Mouse (Mus musculus): ENCODE data around the gene Polr3gl. TPM values are rescaled to one million over a fixed set of nuclear protein-coding genes. Genes with fewer than 3 reads are reported as not detected.

Polr3gl gene
- polyA plus RNA-seq, 1 experiment from 2014 or later = 12.9 TPM

GRCm38 (mm10) chr3:96570643-96571042 lies 23.3 kb downstream of the Polr3gl start:
- no peaks in the 10 kb centered on the region for H3K36me3 ChIP-seq (replicated peaks; ENCODE audit: insufficient read depth, low read length)
- WGBS (ENCODE audit: insufficient replicate concordance) = 48% methylated on average over 7 of the region's 7 CpGs
- no peaks in the 10 kb centered on the region for H3K9me3 ChIP-seq (ENCODE audit: low read length)
- no peaks in the 10 kb centered on the region for H3K27me3 ChIP-seq (ENCODE audit: insufficient read depth, low read length)
- H3K4me2 ChIP-seq (ENCODE audit: low read depth, low read length) = no peak overlapping the region
- H3K27ac ChIP-seq (ENCODE audit: low read depth) = peak overlapping the region; percentile 85
- H3K4me1 ChIP-seq (ENCODE audit: insufficient read depth) = peaks cover 61% of the 10 kb centered on the region
- DNase-seq = no peak
- no peak overlapping the region for H3K4me3 ChIP-seq (ENCODE audit: low read depth, low read length)
- TF ChIP-seq EP300 (IDR thresholded peaks at IDR 0.05; ENCODE audit: low read depth) = no peak
- no peak for TF ChIP-seq CTCF (IDR thresholded peaks at IDR 0.05; ENCODE audit: low read depth)
- no peak for ATAC-seq
- no peak overlapping the region for H3K9ac ChIP-seq (replicated peaks)

GRCm38 (mm10) chr3:96569966-96570605 lies 23.9 kb downstream of the Polr3gl start:
- TF ChIP-seq EP300 (IDR thresholded peaks at IDR 0.05; ENCODE audit: low read depth) (no peak), CTCF (IDR thresholded peaks at IDR 0.05; ENCODE audit: low read depth) (no peak)
- Histone ChIP-seq H3K27me3 (ENCODE audit: insufficient read depth, low read length) (no peaks in the 10 kb centered on the region), H3K9ac (replicated peaks) (no peak overlapping the region), H3K36me3 (replicated peaks; ENCODE audit: insufficient read depth, low read length) (no peaks in the 10 kb centered on the region), H3K9me3 (ENCODE audit: low read length) (no peaks in the 10 kb centered on the region), H3K27ac (ENCODE audit: low read depth) (peak overlapping the region; percentile 85), H3K4me1 (ENCODE audit: insufficient read depth) (peaks cover 59% of the 10 kb centered on the region), H3K4me3 (ENCODE audit: low read depth, low read length) (no peak overlapping the region), H3K4me2 (ENCODE audit: low read depth, low read length) (no peak overlapping the region; the same call in 1 of the 2 replicates)
- ATAC-seq (0 out of 2 replicates have a peak, but pooled peaks have one; percentile 22), DNase-seq (no peak)
- 71% methylated on average over 11 of the region's 11 CpGs for WGBS (ENCODE audit: insufficient replicate concordance)

GRCm38 (mm10) chr3:96569506-96569905 lies 24.5 kb downstream of the Polr3gl start:
- 89% methylated on average over 13 of the region's 13 CpGs for WGBS (ENCODE audit: insufficient replicate concordance)
- H3K9me3 ChIP-seq (ENCODE audit: low read length) = no peaks in the 10 kb centered on the region
- no peak overlapping the region for H3K4me2 ChIP-seq (ENCODE audit: low read depth, low read length)
- no peak overlapping the region for H3K4me3 ChIP-seq (ENCODE audit: low read depth, low read length)
- no peak overlapping the region for H3K9ac ChIP-seq (replicated peaks)
- no peaks in the 10 kb centered on the region for H3K36me3 ChIP-seq (replicated peaks; ENCODE audit: insufficient read depth, low read length)
- TF ChIP-seq EP300 (IDR thresholded peaks at IDR 0.05; ENCODE audit: low read depth) (no peak), CTCF (IDR thresholded peaks at IDR 0.05; ENCODE audit: low read depth) (no peak)
- ATAC-seq = no peak
- peaks cover 59% of the 10 kb centered on the region for H3K4me1 ChIP-seq (ENCODE audit: insufficient read depth)
- H3K27ac ChIP-seq (ENCODE audit: low read depth) = peak overlapping the region; percentile 85; the same call in 1 of the 2 replicates
- no peak for DNase-seq
- H3K27me3 ChIP-seq (ENCODE audit: insufficient read depth, low read length) = no peaks in the 10 kb centered on the region

- no peak overlapping the region for H3K9ac ChIP-seq (replicated peaks)
- no peaks in the 10 kb centered on the region for H3K9me3 ChIP-seq (ENCODE audit: low read length)
- ATAC-seq (no peak), DNase-seq (no peak)
- H3K4me1 ChIP-seq (ENCODE audit: insufficient read depth) = peaks cover 62% of the 10 kb centered on the region
- H3K4me2 ChIP-seq (ENCODE audit: low read depth, low read length) = no peak overlapping the region
- no peak overlapping the region for H3K4me3 ChIP-seq (ENCODE audit: low read depth, low read length)
- TF ChIP-seq CTCF (IDR thresholded peaks at IDR 0.05; ENCODE audit: low read depth) (no peak), EP300 (IDR thresholded peaks at IDR 0.05; ENCODE audit: low read depth) (no peak)
- H3K27ac ChIP-seq (ENCODE audit: low read depth) = no peak overlapping the region
- H3K36me3 ChIP-seq (replicated peaks; ENCODE audit: insufficient read depth, low read length) = no peaks in the 10 kb centered on the region
- no peaks in the 10 kb centered on the region for H3K27me3 ChIP-seq (ENCODE audit: insufficient read depth, low read length)
- 78% methylated on average over 8 of the region's 8 CpGs for WGBS (ENCODE audit: insufficient replicate concordance)
Measured at GRCm38 (mm10) chr3:96568605-96569004, 25.4 kb downstream of the Polr3gl start.

- Histone ChIP-seq H3K36me3 (replicated peaks; ENCODE audit: insufficient read depth, low read length) (no peaks in the 10 kb centered on the region), H3K4me3 (ENCODE audit: low read depth, low read length) (no peak overlapping the region), H3K9me3 (ENCODE audit: low read length) (no peaks in the 10 kb centered on the region), H3K27ac (ENCODE audit: low read depth) (peak overlapping the region; percentile 60; the same call in 1 of the 2 replicates), H3K4me1 (ENCODE audit: insufficient read depth) (peaks cover 60% of the 10 kb centered on the region), H3K9ac (replicated peaks) (no peak overlapping the region), H3K4me2 (ENCODE audit: low read depth, low read length) (no peak overlapping the region), H3K27me3 (ENCODE audit: insufficient read depth, low read length) (no peaks in the 10 kb centered on the region)
- DNase-seq (no peak), ATAC-seq (no peak)
- no peak for TF ChIP-seq EP300 (IDR thresholded peaks at IDR 0.05; ENCODE audit: low read depth)
- TF ChIP-seq CTCF (IDR thresholded peaks at IDR 0.05; ENCODE audit: low read depth) = no peak
- WGBS (ENCODE audit: insufficient replicate concordance) = 63% methylated on average over 8 of the region's 8 CpGs
Measured at GRCm38 (mm10) chr3:96566661-96567450, 27.1 kb downstream of the Polr3gl start.

GRCm38 (mm10) chr3:96565105-96565504 lies 28.9 kb downstream of the Polr3gl start:
- Histone ChIP-seq H3K27me3 (ENCODE audit: insufficient read depth, low read length) (no peaks in the 10 kb centered on the region), H3K9ac (replicated peaks) (no peak overlapping the region), H3K9me3 (ENCODE audit: low read length) (no peaks in the 10 kb centered on the region), H3K4me3 (ENCODE audit: low read depth, low read length) (no peak overlapping the region), H3K4me1 (ENCODE audit: insufficient read depth) (peaks cover 45% of the 10 kb centered on the region), H3K36me3 (replicated peaks; ENCODE audit: insufficient read depth, low read length) (peaks cover 14% of the 10 kb centered on the region), H3K4me2 (ENCODE audit: low read depth, low read length) (peak overlapping the region; percentile 48), H3K27ac (ENCODE audit: low read depth) (peak overlapping the region; percentile 70)
- WGBS (ENCODE audit: insufficient replicate concordance) = 81% methylated on average over 2 of the region's 3 CpGs
- no peak for TF ChIP-seq EP300 (IDR thresholded peaks at IDR 0.05; ENCODE audit: low read depth)
- TF ChIP-seq CTCF (IDR thresholded peaks at IDR 0.05; ENCODE audit: low read depth) = no peak
- ATAC-seq (no peak), DNase-seq (no peak)
